Mouse (Mus musculus): Measurements from ENCODE around the gene Commd2. TPM values are rescaled to one million over a fixed set of nuclear protein-coding genes. Genes with fewer than 3 reads are reported as not detected.

The Commd2 gene
- polyA plus RNA-seq, 1 experiment from 2014 or later, result 102 TPM

DNA sequence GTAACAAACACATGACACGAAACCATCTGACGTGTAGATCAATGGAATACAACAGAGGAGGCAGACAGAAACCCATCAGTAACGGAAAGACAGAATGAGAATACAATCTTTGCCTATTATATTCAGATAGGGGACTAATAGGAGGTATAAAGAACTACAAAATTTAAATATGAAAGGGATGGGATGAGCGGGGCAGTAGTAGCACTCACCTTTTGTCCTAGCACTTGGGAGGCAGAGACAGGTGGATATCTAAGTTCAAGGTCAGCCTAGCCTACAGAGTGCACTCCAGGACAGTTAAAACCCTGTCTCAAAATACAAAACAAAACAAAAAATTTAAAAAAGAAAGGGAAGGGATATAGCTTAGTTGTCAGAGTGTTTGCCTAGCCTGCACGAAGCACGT is 8.3 kb downstream of the Commd2 start:
- Histone ChIP-seq H3K27ac (replicated peaks; ENCODE audit: low read depth, low read length) (no peak overlapping the region), H3K9ac (replicated peaks; ENCODE audit: low read length) (no peak overlapping the region), H3K4me3 (ENCODE audit: low read depth, low read length) (no peak overlapping the region), H3K36me3 (replicated peaks; ENCODE audit: control insufficient read depth, insufficient read depth, low read depth, low read length) (no peaks in the 10 kb centered on the region), H3K9me3 (replicated peaks; ENCODE audit: control insufficient read depth, low read length) (no peaks in the 10 kb centered on the region), H3K4me1 (ENCODE audit: control insufficient read depth, insufficient read depth, low read length) (no peaks in the 10 kb centered on the region), H3K27me3 (ENCODE audit: control insufficient read depth, insufficient read depth, low read length) (no peaks in the 10 kb centered on the region), H3K4me2 (ENCODE audit: low read depth, low read length) (no peak overlapping the region)
- no peak for ATAC-seq (replicated peaks; ENCODE audit: insufficient number of reproducible peaks, low FRiP score, low TSS enrichment, low read depth)
- WGBS, result 88% methylated on average over 6 of the region's 6 CpGs
- no peak for DNase-seq (ENCODE audit: low spot score)

DNA sequence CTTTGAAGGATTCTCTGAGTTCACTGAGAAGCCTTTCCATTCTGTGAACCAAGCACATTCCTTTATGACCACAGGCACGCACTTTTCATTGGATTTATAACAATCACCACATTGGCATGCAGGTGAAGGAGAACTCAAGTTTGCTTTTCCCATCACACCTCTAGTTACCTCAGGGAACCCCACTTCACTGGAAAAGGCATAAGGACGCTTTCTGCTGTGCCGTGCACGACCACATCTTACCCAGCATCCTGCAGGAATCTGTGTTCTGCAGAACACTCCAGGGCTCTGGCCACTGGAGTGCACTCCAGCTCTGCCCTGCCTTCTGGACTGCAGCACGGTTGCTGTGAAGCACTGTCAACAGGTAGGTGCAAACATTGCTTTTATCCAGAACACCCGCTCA is 13.9 kb downstream of the Commd2 start:
- H3K4me2 ChIP-seq (ENCODE audit: low read depth, low read length), result no peak overlapping the region
- H3K4me3 ChIP-seq (ENCODE audit: low read depth, low read length), result no peak overlapping the region
- WGBS, result 81% methylated on average over 6 of the region's 6 CpGs
- ATAC-seq (replicated peaks; ENCODE audit: insufficient number of reproducible peaks, low FRiP score, low TSS enrichment, low read depth), result no peak
- H3K27ac ChIP-seq (replicated peaks; ENCODE audit: low read depth, low read length), result no peak overlapping the region
- no peak overlapping the region for H3K9ac ChIP-seq (replicated peaks; ENCODE audit: low read length)
- DNase-seq (ENCODE audit: low spot score), result no peak
- no peaks in the 10 kb centered on the region for H3K9me3 ChIP-seq (replicated peaks; ENCODE audit: control insufficient read depth, low read length)
- no peaks in the 10 kb centered on the region for H3K4me1 ChIP-seq (ENCODE audit: control insufficient read depth, insufficient read depth, low read length)
- H3K36me3 ChIP-seq (replicated peaks; ENCODE audit: control insufficient read depth, insufficient read depth, low read depth, low read length), result no peaks in the 10 kb centered on the region
- no peaks in the 10 kb centered on the region for H3K27me3 ChIP-seq (ENCODE audit: control insufficient read depth, insufficient read depth, low read length)

- Histone ChIP-seq H3K9ac (replicated peaks; ENCODE audit: low read length) (no peak overlapping the region), H3K27me3 (ENCODE audit: control insufficient read depth, insufficient read depth, low read length) (no peaks in the 10 kb centered on the region), H3K27ac (replicated peaks; ENCODE audit: low read depth, low read length) (no peak overlapping the region), H3K36me3 (replicated peaks; ENCODE audit: control insufficient read depth, insufficient read depth, low read depth, low read length) (no peaks in the 10 kb centered on the region), H3K9me3 (replicated peaks; ENCODE audit: control insufficient read depth, low read length) (no peaks in the 10 kb centered on the region), H3K4me2 (ENCODE audit: low read depth, low read length) (no peak overlapping the region), H3K4me3 (ENCODE audit: low read depth, low read length) (no peak overlapping the region), H3K4me1 (ENCODE audit: control insufficient read depth, insufficient read depth, low read length) (no peaks in the 10 kb centered on the region)
- ATAC-seq (replicated peaks; ENCODE audit: insufficient number of reproducible peaks, low FRiP score, low TSS enrichment, low read depth) (no peak), DNase-seq (ENCODE audit: low spot score) (no peak)
- WGBS, result 78% methylated on average over 3 of the region's 3 CpGs
These were observed 16.6 kb downstream of the Commd2 start for GRCm38 (mm10) chr3:57634763-57635487.

DNA sequence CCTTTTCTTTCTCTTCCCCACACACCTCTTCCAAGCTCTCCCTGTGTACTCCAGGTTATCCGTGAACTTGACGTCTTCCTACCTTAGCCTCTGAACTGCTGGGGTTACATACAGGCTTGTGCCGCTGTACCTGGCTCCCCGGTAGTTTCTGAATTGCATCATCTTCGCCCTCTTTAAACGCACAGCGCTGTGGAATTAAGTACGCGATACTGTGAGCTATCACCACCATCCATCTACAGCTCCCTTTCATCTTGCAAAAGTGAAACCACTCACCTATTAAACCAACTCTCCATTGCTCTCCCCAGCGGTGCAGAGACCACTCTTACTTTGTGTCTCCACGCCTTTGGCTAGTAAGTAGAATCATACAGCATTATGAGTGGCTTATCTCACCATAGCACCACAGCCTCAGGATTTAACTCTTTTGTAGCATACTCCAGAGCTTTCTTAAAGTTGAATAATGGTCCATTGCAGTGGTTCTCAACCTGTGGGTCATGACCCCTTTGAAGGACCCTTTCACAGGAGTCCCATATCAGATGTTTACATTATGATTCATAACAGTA is 24.5 kb downstream of the Commd2 start:
- no peak for ATAC-seq (replicated peaks; ENCODE audit: insufficient number of reproducible peaks, low FRiP score, low TSS enrichment, low read depth)

DNA sequence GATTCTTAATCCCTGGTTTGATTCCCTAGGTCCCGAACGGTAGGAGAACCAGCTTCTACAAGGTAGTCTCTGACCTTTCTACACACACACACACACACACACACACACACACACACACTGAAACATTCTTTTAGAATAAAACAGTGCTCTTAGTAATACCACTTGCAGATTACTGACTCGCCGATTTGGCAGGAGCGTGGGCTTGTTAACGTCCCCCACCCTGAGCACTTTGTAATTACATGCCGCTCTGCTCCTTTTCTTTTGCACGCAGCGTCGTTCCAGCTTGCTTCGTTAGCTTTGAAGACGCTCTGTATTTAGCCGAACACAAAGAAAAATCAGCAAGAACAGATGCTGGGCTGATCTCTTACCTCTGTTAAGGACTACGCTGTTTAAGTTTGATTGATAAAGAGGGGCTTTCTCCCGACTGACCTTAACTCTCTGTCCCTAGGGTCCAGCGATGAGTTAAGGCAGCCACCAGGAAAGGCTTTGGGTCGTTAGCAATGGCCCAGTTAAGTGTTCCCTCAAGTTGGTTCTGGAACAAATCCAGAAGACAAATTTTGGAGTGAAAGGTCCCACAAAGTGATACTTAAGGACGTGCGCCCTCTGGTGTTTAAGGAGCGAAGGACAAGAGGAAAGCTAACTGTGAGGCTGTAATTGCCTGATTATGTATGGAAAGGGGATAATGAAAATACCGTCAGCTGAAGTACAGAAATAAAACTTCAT is 26.1 kb downstream of the Commd2 start:
- H3K4me2 ChIP-seq (ENCODE audit: low read depth, low read length), result no peak overlapping the region; the same call in 1 of the 2 replicates
- no peaks in the 10 kb centered on the region for H3K27me3 ChIP-seq (ENCODE audit: control insufficient read depth, insufficient read depth, low read length)
- no peaks in the 10 kb centered on the region for H3K9me3 ChIP-seq (replicated peaks; ENCODE audit: control insufficient read depth, low read length)
- ATAC-seq (replicated peaks; ENCODE audit: insufficient number of reproducible peaks, low FRiP score, low TSS enrichment, low read depth) (peak; percentile 59; the same call in 1 of the 2 replicates), DNase-seq (ENCODE audit: low spot score) (peak; percentile 95)
- no peak overlapping the region for H3K4me3 ChIP-seq (ENCODE audit: low read depth, low read length)
- no peaks in the 10 kb centered on the region for H3K4me1 ChIP-seq (ENCODE audit: control insufficient read depth, insufficient read depth, low read length)
- no peak overlapping the region for H3K27ac ChIP-seq (replicated peaks; ENCODE audit: low read depth, low read length)
- no peak overlapping the region for H3K9ac ChIP-seq (replicated peaks; ENCODE audit: low read length)
- no peaks in the 10 kb centered on the region for H3K36me3 ChIP-seq (replicated peaks; ENCODE audit: control insufficient read depth, insufficient read depth, low read depth, low read length)
- 34% methylated on average over 21 of the region's 21 CpGs for WGBS

More for the DNA sequence above, 24.5 kb downstream of the Commd2 start:
- Histone ChIP-seq H3K27ac (replicated peaks; ENCODE audit: low read depth, low read length) (no peak overlapping the region), H3K9ac (replicated peaks; ENCODE audit: low read length) (no peak overlapping the region), H3K9me3 (replicated peaks; ENCODE audit: control insufficient read depth, low read length) (no peaks in the 10 kb centered on the region), H3K4me1 (ENCODE audit: control insufficient read depth, insufficient read depth, low read length) (no peaks in the 10 kb centered on the region), H3K4me3 (ENCODE audit: low read depth, low read length) (no peak overlapping the region), H3K36me3 (replicated peaks; ENCODE audit: control insufficient read depth, insufficient read depth, low read depth, low read length) (no peaks in the 10 kb centered on the region), H3K27me3 (ENCODE audit: control insufficient read depth, insufficient read depth, low read length) (no peaks in the 10 kb centered on the region), H3K4me2 (ENCODE audit: low read depth, low read length) (no peak overlapping the region)
- no peak for DNase-seq (ENCODE audit: low spot score)
- WGBS, result 84% methylated on average over 11 of the region's 11 CpGs

- no peaks in the 10 kb centered on the region for H3K36me3 ChIP-seq (replicated peaks; ENCODE audit: control insufficient read depth, insufficient read depth, low read depth, low read length)
- H3K27me3 ChIP-seq (ENCODE audit: control insufficient read depth, insufficient read depth, low read length), result no peaks in the 10 kb centered on the region
- H3K4me1 ChIP-seq (ENCODE audit: control insufficient read depth, insufficient read depth, low read length), result no peaks in the 10 kb centered on the region
- no peak for DNase-seq (ENCODE audit: low spot score)
- ATAC-seq (replicated peaks; ENCODE audit: insufficient number of reproducible peaks, low FRiP score, low TSS enrichment, low read depth), result no peak
- no peak overlapping the region for H3K4me3 ChIP-seq (ENCODE audit: low read depth, low read length)
- H3K9ac ChIP-seq (replicated peaks; ENCODE audit: low read length), result no peak overlapping the region
- no peak overlapping the region for H3K4me2 ChIP-seq (ENCODE audit: low read depth, low read length)
- H3K9me3 ChIP-seq (replicated peaks; ENCODE audit: control insufficient read depth, low read length), result no peaks in the 10 kb centered on the region
- H3K27ac ChIP-seq (replicated peaks; ENCODE audit: low read depth, low read length), result no peak overlapping the region
- WGBS, result 80% methylated on average over 4 of the region's 4 CpGs
These were observed 31.8 kb downstream of the Commd2 start for GRCm38 (mm10) chr3:57619718-57620117.

- no peaks in the 10 kb centered on the region for H3K36me3 ChIP-seq (replicated peaks; ENCODE audit: control insufficient read depth, insufficient read depth, low read depth, low read length)
- no peak overlapping the region for H3K4me2 ChIP-seq (ENCODE audit: low read depth, low read length)
- H3K9ac ChIP-seq (replicated peaks; ENCODE audit: low read length), result no peak overlapping the region
- no peak overlapping the region for H3K4me3 ChIP-seq (ENCODE audit: low read depth, low read length)
- no peak overlapping the region for H3K27ac ChIP-seq (replicated peaks; ENCODE audit: low read depth, low read length)
- no peak for ATAC-seq (replicated peaks; ENCODE audit: insufficient number of reproducible peaks, low FRiP score, low TSS enrichment, low read depth)
- WGBS, result 93% methylated on average over 4 of the region's 4 CpGs
- no peak for DNase-seq (ENCODE audit: low spot score)
- H3K27me3 ChIP-seq (ENCODE audit: control insufficient read depth, insufficient read depth, low read length), result no peaks in the 10 kb centered on the region
- H3K9me3 ChIP-seq (replicated peaks; ENCODE audit: control insufficient read depth, low read length), result no peaks in the 10 kb centered on the region
- no peaks in the 10 kb centered on the region for H3K4me1 ChIP-seq (ENCODE audit: control insufficient read depth, insufficient read depth, low read length)
These were observed 35.9 kb downstream of the Commd2 start for GRCm38 (mm10) chr3:57615652-57616051.

GRCm38 (mm10) chr3:57612430-57612997 is 39.0 kb downstream of the Commd2 start:
- no peaks in the 10 kb centered on the region for H3K9me3 ChIP-seq (replicated peaks; ENCODE audit: control insufficient read depth, low read length)
- no peak overlapping the region for H3K4me2 ChIP-seq (ENCODE audit: low read depth, low read length)
- H3K27me3 ChIP-seq (ENCODE audit: control insufficient read depth, insufficient read depth, low read length), result no peaks in the 10 kb centered on the region
- no peak overlapping the region for H3K9ac ChIP-seq (replicated peaks; ENCODE audit: low read length)
- H3K27ac ChIP-seq (replicated peaks; ENCODE audit: low read depth, low read length), result no peak overlapping the region
- 78% methylated on average over 3 of the region's 3 CpGs for WGBS
- DNase-seq (ENCODE audit: low spot score), result no peak
- H3K36me3 ChIP-seq (replicated peaks; ENCODE audit: control insufficient read depth, insufficient read depth, low read depth, low read length), result no peaks in the 10 kb centered on the region
- no peak overlapping the region for H3K4me3 ChIP-seq (ENCODE audit: low read depth, low read length)
- ATAC-seq (replicated peaks; ENCODE audit: insufficient number of reproducible peaks, low FRiP score, low TSS enrichment, low read depth), result no peak
- H3K4me1 ChIP-seq (ENCODE audit: control insufficient read depth, insufficient read depth, low read length), result no peaks in the 10 kb centered on the region

Measured in embryonic facial prominence, embryonic 11.5 days (tissue).